Mouse (Mus musculus): ENCODE results near the gene Nap1l1.

Gene Nap1l1

DNA sequence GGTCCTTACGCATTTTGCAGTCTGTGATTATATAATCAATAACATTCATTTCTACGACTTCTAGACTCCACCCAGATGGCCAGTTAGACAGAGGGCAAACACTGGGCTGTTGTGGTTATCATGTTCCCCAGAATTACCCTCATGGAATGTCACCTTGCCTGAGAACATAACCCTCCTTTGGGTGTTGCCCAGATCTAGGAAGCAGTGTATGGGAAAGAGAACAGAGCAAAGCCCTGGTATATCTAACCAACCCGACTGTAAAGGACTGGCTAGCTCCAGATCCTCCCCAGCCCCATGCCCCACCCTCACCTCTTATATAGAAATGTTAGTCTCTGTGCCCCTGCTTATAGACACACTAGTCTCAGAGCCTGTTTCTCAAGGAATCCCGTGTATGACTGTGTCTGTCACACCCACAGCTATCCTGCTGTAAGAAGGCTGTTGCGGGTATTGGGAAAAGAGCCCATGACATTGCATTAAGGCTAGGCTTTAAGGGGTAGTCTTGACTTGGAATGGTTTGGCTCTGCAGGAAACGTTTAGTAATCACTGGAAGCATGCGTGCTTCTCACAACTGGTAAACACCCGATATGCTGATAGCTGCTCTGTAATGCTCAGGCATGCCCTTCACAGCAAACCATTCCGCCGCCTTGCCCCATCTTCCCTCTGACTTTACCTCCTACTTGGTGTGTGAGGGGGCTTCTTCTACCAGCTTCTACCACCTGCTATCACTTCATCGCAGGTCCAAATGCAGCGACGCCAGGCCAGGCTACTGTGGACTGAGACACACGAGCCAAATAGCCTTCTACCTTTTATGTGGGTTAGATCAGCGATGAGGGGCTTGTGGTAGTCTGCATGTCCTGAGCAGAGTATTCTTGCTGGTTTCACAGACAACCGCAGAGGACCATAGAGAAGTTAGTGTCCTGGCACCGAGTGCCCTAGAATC lies 42.3 kb downstream of the Nap1l1 start:
- DNase-seq (ENCODE audit: low read depth, low spot score): no peak

DNA sequence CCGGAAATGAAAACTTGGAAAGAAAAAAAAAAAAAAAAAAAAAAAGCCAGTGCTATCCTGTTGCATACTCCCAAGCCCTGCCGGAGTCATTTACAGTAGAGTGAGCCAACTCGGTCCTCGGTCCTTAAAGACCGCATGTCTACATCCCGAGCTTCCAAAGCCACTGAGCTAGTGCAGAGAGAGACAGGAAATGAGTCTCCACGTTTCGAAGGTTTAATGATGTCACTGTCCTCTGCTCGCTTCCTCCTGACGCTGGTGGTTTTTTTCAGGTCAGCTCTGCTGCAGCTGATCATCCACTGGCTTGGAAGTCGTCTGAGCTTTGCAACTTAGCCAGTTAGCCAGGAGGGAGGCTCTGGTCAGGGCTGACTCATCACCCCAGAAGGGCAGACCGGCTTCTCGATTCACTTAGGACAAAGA lies 43.2 kb downstream of the Nap1l1 start:
- no peak for DNase-seq (ENCODE audit: low read depth, low spot score)

- DNase-seq (ENCODE audit: low read depth, low spot score): no peak
Measured at GRCm38 (mm10) chr10:111516804-111517436, 43.9 kb downstream of the Nap1l1 start.

DNA sequence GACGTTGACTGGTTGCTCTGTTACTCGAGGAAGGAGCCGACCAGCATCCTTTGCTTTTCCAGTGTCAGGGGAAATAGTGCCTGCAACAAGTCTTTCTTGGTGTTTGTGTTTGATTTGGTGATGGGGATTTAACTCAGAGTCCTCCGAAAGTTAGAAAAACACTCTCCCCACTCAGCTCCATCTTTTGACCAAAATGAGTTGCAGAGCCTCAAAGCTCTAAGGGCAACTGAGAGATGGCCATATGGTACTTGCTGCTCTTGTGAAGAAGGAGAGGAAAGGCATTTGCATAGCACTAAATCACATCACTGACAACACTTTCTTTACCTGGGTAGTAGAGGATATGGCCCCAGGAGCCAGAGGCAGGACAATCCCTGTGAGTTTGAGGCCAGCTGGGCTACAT lies 45.3 kb downstream of the Nap1l1 start:
- DNase-seq (ENCODE audit: low read depth, low spot score): no peak

DNA sequence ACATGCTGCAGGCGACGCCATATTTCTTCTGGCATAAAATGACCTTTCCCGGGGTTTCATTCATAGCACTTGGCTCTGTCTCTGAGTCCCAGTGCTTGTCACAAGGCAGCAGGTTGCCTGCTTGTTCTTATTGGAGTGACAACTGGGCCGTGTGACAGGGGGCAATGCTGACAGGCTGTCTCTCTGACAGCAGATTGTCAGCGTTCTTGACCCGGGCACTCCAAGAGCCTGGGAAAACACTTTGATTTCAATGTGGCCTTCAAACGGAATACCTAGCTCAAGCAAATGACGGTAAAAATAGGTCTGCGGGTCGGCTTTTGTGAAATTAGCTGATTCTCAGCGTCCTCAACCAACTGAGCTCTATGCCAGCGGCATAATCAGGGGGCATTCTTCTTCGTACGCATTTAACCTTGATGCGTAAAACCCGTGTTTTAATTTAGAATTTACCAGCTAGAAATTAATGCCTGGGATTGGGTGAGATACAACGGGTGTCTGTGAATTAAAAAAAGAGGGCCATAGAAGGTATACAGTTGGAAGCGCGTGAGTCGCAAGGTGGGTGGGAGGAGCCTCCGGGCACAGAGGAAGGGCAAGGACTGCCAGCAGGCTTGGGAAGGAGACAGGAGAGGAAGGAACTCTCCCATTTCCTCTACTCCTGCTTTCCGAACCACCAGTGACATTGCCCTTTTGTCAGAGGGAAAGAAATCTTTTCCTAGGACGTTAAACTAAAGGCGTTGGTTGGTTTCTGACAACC lies 46.8 kb downstream of the Nap1l1 start:
- no peak for DNase-seq (ENCODE audit: low read depth, low spot score)

- DNase-seq (ENCODE audit: low read depth, low spot score): no peak
Measured at GRCm38 (mm10) chr10:111520621-111521020, 47.6 kb downstream of the Nap1l1 start.

DNA sequence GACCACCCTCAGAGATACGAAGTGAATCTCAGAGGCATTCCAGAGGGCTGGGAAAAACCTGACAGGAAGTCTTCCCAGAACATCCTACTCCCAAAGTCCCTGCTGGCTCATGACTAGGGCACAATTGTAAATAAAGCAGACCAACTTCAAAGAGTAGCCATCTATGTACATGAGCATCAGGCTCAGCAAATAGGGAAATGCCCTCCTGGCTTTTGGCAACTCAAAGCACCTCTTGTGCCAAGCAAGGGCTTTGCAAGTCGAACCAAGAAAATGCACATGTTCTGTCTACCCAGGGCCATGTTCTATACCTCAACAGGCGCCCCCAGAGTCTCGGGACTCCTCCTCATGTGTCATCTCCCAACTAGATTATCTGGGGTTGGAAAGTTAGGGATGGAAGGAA lies 48.6 kb downstream of the Nap1l1 start:
- DNase-seq (ENCODE audit: low read depth, low spot score): no peak

- DNase-seq (ENCODE audit: low read depth, low spot score): no peak
Measured at GRCm38 (mm10) chr10:111522230-111522629, 49.2 kb downstream of the Nap1l1 start.

DNA sequence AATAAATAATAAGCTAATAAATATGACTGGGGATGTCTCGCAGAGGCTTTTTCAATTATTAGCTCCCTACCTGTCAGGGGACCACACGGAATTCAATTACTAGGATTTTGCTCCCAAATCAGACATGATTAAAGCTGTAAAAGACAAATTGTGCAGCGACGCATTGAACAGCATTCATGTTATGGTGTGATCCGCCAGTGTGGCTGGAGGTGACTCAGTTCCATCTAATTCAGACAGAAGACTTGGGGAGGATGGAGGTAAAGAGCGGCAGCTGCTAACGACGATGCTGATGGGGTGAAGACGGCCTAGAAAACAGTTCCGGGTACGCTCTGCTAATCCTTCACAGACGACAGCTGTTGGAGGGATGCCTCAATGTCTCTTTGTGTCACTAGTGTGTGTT lies 50.9 kb downstream of the Nap1l1 start:
- DNase-seq (ENCODE audit: low read depth, low spot score): no peak

DNA sequence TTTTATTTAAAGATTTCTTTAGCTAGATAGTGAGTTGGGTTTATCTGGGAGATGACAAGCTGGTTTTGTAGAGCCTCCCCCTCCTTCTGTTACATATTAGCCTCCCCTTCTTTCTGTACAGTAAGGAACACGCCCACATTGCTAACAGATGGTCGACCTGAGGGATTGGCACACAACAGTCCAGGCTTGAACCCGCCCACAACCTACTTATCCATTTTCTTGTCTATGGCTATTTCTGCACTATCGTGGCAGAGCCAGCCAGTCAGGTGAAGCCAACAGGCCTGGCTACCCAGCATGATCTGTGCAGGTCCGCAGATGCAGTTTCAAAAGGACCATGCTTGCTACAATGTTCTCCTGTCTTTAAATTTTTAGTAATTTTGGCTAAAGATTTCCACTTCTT lies 54.0 kb downstream of the Nap1l1 start:
- DNase-seq (ENCODE audit: low read depth, low spot score): no peak

DNA sequence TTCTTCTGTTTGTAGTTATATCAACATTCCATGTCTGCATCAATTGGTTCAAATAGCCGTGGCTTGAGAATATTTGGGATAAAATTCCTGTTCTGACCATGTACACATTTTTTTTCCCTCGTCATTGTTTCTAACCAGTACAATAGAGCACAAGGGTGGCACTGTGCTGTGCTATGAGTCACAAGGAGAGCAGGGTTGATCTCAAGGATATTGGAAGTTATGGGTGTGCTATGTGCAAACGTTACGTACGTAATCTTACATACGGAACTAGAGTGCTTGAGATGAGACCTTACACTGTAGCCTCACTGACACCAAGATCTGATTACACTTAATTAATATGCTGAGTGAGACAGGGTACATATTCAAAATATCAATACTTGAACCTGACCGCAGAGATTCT lies 54.6 kb downstream of the Nap1l1 start:
- DNase-seq (ENCODE audit: low read depth, low spot score): no peak

GRCm38 (mm10) chr10:111528283-111528682 lies 55.3 kb downstream of the Nap1l1 start:
- no peak for DNase-seq (ENCODE audit: low read depth, low spot score)

DNA sequence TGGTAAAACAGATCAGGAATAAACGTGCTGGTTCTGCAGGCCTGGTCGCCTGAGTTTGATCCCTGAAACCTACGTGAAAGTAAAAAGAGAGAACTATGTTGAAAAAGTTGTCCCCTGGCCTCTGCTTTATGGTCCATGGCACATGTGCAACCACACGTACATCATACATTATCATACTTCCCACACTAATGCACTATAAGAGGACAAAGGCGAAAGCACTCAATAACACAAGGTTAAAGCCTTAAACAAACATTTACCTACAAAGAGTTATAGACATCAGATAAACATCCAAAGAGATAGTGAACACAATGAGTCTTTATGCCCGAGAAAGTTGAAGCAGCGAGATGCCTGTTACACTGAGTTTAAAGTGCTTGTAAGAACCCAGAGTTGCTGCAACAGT lies 57.4 kb downstream of the Nap1l1 start:
- DNase-seq (ENCODE audit: low read depth, low spot score): no peak

- no peak for DNase-seq (ENCODE audit: low read depth, low spot score)
Measured at GRCm38 (mm10) chr10:111534691-111535090, 61.7 kb downstream of the Nap1l1 start.

GRCm38 (mm10) chr10:111537410-111537809 lies 64.4 kb downstream of the Nap1l1 start:
- no peak for DNase-seq (ENCODE audit: low read depth, low spot score)

GRCm38 (mm10) chr10:111539724-111540324 lies 66.8 kb downstream of the Nap1l1 start:
- no peak for DNase-seq (ENCODE audit: low read depth, low spot score)

DNA sequence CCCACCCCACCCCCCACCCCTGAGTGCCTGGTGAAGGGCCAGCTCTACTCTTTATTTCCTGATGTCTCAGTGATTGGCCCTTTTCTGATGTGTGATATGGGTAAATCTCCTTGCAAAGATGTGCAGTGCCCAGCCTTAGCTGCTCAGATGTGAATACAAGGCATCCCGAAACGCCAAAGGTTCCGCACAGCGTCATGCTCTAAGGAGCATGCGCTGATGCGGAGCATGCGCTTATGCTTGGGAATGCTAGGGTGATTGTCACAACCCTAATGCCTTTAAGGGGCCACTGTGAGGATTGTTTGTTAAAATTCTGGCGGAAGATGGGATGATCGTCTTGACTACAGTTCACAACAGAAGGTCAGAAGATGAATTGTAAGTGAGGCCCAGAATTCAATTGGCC lies 67.7 kb downstream of the Nap1l1 start:
- DNase-seq (ENCODE audit: low read depth, low spot score): no peak

DNA sequence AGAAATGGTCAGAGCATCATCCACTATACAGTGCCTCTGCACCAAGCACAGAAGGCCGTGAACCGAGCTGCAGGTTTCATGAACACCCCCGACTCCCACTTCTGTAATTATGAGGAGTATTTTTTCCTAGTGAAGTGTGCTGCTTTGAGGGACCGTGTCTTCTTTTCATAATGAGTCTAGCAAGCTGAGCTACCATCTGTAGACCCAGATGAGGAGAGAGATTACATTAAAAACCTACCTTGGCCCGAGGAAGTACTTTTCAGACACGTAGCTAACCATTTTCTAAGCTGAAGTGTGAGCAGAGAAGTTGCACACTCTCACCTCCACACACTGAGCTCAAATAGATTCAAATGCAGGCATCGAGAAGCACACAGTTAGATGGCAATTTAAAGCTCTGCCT lies 70.1 kb downstream of the Nap1l1 start:
- DNase-seq (ENCODE audit: low read depth, low spot score): no peak

- no peak for DNase-seq (ENCODE audit: low read depth, low spot score)
Measured at GRCm38 (mm10) chr10:111543781-111544260, 70.8 kb downstream of the Nap1l1 start.

GRCm38 (mm10) chr10:111544311-111544710 lies 71.3 kb downstream of the Nap1l1 start:
- DNase-seq (ENCODE audit: low read depth, low spot score): no peak

DNA sequence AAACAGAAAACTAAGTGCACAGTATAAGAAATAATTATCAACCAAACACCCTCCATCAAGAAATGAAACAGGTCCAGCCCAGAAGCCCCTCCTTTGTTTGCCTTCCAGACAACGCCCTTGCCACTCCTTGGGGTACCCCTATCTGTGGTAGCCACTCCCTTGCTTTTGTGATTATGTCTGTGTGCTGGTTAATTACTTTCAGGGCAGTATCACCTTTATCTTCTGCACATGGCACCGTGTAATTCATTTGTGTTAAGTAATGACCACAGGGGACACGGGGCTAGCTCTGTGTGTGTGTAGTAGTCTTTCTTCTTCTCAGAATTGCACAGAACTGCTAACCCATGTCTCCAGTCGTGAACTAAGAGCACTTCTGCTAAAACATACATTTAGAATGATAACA lies 72.6 kb downstream of the Nap1l1 start:
- DNase-seq (ENCODE audit: low read depth, low spot score): no peak
